Mouse (Mus musculus) C2C12 (cell line): ENCODE results near the gene Tst. TPM values are rescaled to one million over a fixed set of nuclear protein-coding genes. Genes with fewer than 3 reads are reported as not detected.

Experiments used
- H3K27me3 ChIP-seq: one replicate; pipeline ENCODE4 v1.6.1; 2011; ENCODE audit not compliant: control insufficient read depth, insufficient read depth, insufficient read length
- H3K36me3 ChIP-seq: one replicate; pipeline ENCODE4 v1.6.1; 2011; ENCODE audit not compliant: control insufficient read depth, insufficient read depth
- H3K4me3 ChIP-seq: one replicate; pipeline ENCODE4 v1.5.1; 2011; ENCODE audit warnings: mild to moderate bottlenecking, control low read depth; ENCODE audit not compliant: poor library complexity, insufficient read depth, severe bottlenecking
- H3K79me2 ChIP-seq: one replicate; pipeline ENCODE4 v1.6.1; 2011; ENCODE audit not compliant: control insufficient read depth, insufficient read depth
- H3K79me3 ChIP-seq: one replicate; pipeline ENCODE4 v1.6.1; 2011; ENCODE audit warnings: low read depth, control low read depth
- H3ac ChIP-seq: one replicate; pipeline ENCODE3; 2011; ENCODE audit warnings: low read depth; ENCODE audit not compliant: control insufficient read depth, insufficient read length
- CEBPB ChIP-seq: IDR thresholded peaks from one replicate; pipeline ENCODE4 v1.6.1; 2011; ENCODE audit warnings: low read depth, mild to moderate bottlenecking, control low read depth, moderate library complexity
- CTCF ChIP-seq: IDR thresholded peaks from one replicate; pipeline ENCODE4 v1.5.1; 2011; ENCODE audit not compliant: control insufficient read depth, insufficient read depth, insufficient read length
- FOSL1 ChIP-seq: IDR thresholded peaks from one replicate; pipeline ENCODE4 v1.8.0; 2011; ENCODE audit warnings: mild to moderate bottlenecking, low read length; ENCODE audit not compliant: poor library complexity, insufficient read depth, severe bottlenecking
- MAX ChIP-seq: IDR thresholded peaks from one replicate; pipeline ENCODE4 v1.6.1; 2011; ENCODE audit warnings: mild to moderate bottlenecking, control low read depth
- MYOD1 ChIP-seq: IDR thresholded peaks from one replicate; pipeline ENCODE4 v1.6.1; 2011; ENCODE audit warnings: low read depth; ENCODE audit not compliant: control insufficient read depth, insufficient read length
- MYOG ChIP-seq: IDR thresholded peaks from one replicate; pipeline ENCODE4 v1.6.1; 2011; ENCODE audit not compliant: control insufficient read depth, insufficient read length; ENCODE audit errors: extremely low read depth
- USF1 ChIP-seq: IDR thresholded peaks from one replicate; pipeline ENCODE4 v1.6.1; 2011; ENCODE audit warnings: low read depth, mild to moderate bottlenecking, control low read depth, moderate library complexity
- long read RNA-seq, 2 experiments: library from polyadenylated mRNA; unstranded; transcript quantifications; one replicate each; pipeline ENCODE4 v2.0.0; 2019 to 2020
- polyA plus RNA-seq: library from polyadenylated mRNA; unstranded; fragments of >200 nt; fragmentation: generic; extraction: Trizol; gene quantifications from one replicate; pipeline ENCODE4 v1.2.1, GENCODE M21; 2012; ENCODE audit warnings: missing spikeins

Tst gene
- polyA plus RNA-seq: 21.4 TPM
- long read RNA-seq, experiment 1, transcript Tst-201 (2 exons, 1,144 nt): major isoform, 20 of 22 reads
- long read RNA-seq, experiment 1, partial matches to known transcripts: 1 of 22 reads
- long read RNA-seq, experiment 1, other reads (novel, unspliced or antisense): 1 of 22 reads
- long read RNA-seq, experiment 2, transcript Tst-201 (2 exons, 1,144 nt): major isoform, 25 of 26 reads
- long read RNA-seq, experiment 2, partial matches to known transcripts: 0 of 26 reads
- long read RNA-seq, experiment 2, other reads (novel, unspliced or antisense): 1 of 26 reads

DNA sequence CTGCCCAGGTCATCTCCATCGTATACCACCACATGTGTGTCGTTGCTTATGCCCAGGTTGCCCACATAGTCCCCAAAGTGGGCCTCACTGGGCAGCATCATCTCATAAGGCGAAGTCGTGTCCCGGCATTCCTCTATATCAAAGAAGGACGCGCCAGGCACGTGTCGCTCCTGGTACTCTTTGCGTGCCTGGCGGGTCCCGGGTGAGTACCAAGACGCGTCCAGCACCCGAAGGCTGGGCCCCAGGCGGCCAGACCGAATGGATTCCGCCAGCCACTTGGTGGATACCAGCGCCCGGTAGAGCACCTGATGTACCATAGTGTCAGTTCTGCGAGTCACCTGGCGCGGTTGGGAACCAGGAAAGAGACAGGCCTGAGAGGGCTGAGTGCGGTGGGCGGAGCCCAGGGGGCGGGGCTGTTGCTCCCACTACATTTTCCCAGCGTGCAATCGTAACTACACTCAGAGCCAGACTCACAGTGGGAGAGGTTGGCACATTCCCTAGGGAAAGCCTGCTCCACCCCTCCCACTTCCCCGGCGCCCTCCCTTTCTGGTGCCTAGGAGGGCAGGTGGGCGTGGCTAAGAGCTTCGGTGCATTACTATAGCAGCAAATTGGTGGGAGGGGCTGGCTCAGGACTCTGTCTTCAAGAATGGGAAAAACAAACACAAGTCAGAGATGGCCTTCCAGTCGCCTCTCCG lies at the start of gene Tst:
Tst (minus strand) TSS at position 391 of the 695 bp plus-strand sequence.
- no peaks in the 10 kb centered on the region for H3K79me2 ChIP-seq
- TF ChIP-seq CTCF (no peak), FOSL1 (no peak), MAX (peak; percentile 41)

DNA sequence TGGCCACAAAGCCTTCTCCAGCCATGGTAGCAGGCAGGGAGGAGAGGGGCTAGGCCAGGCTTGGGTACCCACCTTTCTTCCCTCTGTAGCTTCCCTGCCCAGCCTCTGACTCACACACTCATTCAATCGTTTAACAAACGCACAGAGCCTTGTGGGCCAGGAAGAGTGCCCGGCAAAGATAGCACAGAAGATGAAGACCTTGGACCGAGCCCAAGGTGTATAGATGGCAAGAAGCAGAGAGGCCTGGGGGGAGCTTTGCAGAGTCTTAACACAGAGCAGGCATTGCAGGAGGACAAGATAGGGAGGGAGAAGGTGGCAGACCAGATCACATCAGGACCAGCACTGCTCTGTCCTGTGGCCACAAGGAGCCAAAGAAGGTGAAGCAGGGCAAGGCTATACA lies 49.5 kb upstream of the Tst start:
- no peak overlapping the region for H3ac ChIP-seq
- H3K36me3 ChIP-seq: no peaks in the 10 kb centered on the region
- TF ChIP-seq USF1: no peak
- TF ChIP-seq CTCF: no peak
- TF ChIP-seq MYOG: no peak
- TF ChIP-seq MAX: no peak
- TF ChIP-seq MYOD1: no peak
- TF ChIP-seq CEBPB: no peak
- TF ChIP-seq FOSL1: no peak
- H3K4me3 ChIP-seq: no peak overlapping the region
- H3K27me3 ChIP-seq: no peaks in the 10 kb centered on the region
- H3K79me2 ChIP-seq: no peaks in the 10 kb centered on the region
- H3K79me3 ChIP-seq: no peaks in the 10 kb centered on the region

More for the DNA sequence above, at the start of gene Tst:
- H3ac ChIP-seq: peak within 1 kb of the TSS; percentile 78
- H3K4me3 ChIP-seq: peak within 1 kb of the TSS; percentile 82
- no peaks in the 10 kb centered on the region for H3K79me3 ChIP-seq
- no peaks in the 10 kb centered on the region for H3K36me3 ChIP-seq
- no peaks in the 10 kb centered on the region for H3K27me3 ChIP-seq

DNA sequence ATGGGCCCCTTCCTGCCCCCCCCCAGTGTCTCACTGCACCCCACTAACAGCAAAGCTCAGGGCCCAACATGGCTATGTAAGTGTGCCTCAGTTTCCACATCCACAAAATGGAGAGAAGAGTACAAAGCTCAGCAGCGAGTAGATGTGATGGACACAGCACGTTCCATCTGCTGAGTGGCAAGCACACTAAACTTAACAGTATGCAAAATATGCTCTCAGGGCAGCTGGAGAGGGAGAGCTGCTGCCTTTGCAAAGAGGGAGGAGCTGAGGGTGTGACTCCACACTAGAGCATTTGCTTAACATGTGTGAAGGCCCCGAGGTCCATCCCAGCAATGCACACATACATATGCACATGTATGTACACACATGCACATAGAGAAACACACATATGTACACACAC lies 47.2 kb upstream of the Tst start:
- H3K4me3 ChIP-seq: no peak overlapping the region

DNA sequence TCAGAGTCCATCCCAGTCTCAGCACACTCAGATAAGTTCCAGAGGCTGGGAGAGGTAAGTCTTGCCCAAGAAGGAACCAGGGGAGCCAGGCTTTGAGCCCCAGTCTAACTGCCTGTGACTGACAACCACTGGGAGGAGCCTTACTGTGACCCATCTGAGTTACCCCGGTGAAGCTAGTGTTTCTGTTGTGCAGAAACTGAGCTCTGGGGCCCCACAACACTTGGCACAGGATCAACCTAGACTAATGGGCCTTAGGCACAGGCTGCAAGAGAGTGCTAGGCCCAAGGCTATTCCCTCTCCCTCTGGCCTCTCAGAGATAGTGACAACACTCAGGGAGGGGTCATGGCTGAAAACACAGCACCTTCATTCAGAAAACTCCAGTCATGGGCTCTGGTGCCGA lies 45.5 kb upstream of the Tst start:
- no peaks in the 10 kb centered on the region for H3K36me3 ChIP-seq
- no peak overlapping the region for H3ac ChIP-seq
- TF ChIP-seq USF1 (no peak), MYOD1 (no peak), MAX (no peak), CTCF (no peak), FOSL1 (no peak), MYOG (no peak), CEBPB (no peak)
- no peaks in the 10 kb centered on the region for H3K79me2 ChIP-seq
- no peaks in the 10 kb centered on the region for H3K27me3 ChIP-seq
- no peaks in the 10 kb centered on the region for H3K79me3 ChIP-seq
- H3K4me3 ChIP-seq: no peak overlapping the region

More for the DNA sequence above, 47.2 kb upstream of the Tst start:
- Histone ChIP-seq H3K79me3 (no peaks in the 10 kb centered on the region), H3ac (no peak overlapping the region), H3K27me3 (no peaks in the 10 kb centered on the region), H3K36me3 (no peaks in the 10 kb centered on the region), H3K79me2 (no peaks in the 10 kb centered on the region)
- TF ChIP-seq FOSL1 (no peak), CEBPB (no peak), MYOD1 (no peak), USF1 (no peak), MYOG (no peak), CTCF (no peak), MAX (no peak)

DNA sequence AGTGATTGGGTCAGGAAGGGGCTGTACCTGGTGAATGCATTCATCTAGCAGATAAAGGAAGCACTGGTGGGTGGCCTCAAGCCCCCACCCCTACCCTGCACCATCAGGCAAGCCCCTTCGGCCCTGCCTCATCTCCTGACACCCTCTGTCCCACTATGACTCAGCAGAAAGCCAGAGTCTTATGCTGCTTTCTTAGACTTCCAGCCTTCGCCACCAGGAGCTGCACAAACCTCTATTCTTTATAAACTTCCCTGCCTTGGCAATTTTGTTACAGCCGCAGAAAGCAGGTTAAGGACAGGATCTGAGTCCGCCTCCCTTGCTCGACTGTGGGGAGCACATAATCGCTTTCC lies 44.7 kb upstream of the Tst start:
- H3K79me2 ChIP-seq: no peaks in the 10 kb centered on the region
- H3K79me3 ChIP-seq: no peaks in the 10 kb centered on the region
- H3K36me3 ChIP-seq: no peaks in the 10 kb centered on the region
- no peak for TF ChIP-seq MYOD1
- TF ChIP-seq CTCF: peak; percentile 0
- H3K27me3 ChIP-seq: no peaks in the 10 kb centered on the region
- H3K4me3 ChIP-seq: no peak overlapping the region
- H3ac ChIP-seq: peak overlapping the region; percentile 27

DNA sequence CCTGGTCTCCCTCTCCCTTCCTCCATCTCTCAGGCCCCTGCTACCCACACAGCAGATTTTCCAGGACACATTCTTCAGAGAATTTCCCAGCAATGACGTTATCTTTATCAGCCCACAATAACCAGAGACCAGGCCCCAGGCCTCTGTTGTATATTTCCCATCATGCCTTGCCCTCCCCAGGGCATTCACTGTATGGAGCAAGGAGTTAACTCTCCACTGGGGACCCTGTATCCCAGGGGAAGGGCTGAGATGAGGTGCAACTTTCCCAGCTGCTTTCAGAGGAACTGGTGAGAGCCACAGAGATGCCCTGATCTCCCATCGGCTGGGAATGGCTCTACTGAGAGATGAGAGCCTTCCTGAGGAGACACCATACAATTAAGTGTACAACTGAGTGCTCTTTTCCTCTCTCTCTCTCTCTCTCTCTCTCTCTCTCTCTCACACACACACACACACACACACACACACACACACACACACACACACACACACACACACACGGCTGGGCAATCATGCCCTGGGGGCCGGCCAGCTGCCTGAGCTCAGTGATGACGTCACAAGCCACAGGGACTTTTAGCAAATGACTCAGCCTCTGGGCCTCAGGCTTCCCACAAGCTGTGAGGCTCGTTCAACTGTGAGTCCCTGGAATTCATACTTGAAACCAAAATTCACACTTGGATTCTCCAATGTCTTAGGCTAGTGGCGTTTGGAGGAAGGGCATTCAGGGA lies 44.1 kb upstream of the Tst start:
- H3K79me2 ChIP-seq: no peaks in the 10 kb centered on the region
- no peak overlapping the region for H3K4me3 ChIP-seq
- peak overlapping the region; percentile 13 for H3ac ChIP-seq
- no peak for TF ChIP-seq USF1
- TF ChIP-seq FOSL1: peak; percentile 85
- TF ChIP-seq MAX: peak; percentile 29
- no peaks in the 10 kb centered on the region for H3K79me3 ChIP-seq
- H3K27me3 ChIP-seq: no peaks in the 10 kb centered on the region
- no peaks in the 10 kb centered on the region for H3K36me3 ChIP-seq
